Mouse (Mus musculus) adrenal gland, adult 8-10 months (tissue): ENCODE measurements around the gene Ttll8. TPM values are rescaled to one million over a fixed set of nuclear protein-coding genes. Genes with fewer than 3 reads are reported as not detected.

Source experiments
- DNase-seq: peaks from one replicate; pipeline ENCODE4 v3.0.0; 2022
- total RNA-seq, 4 experiments: library from RNA; stranded (reverse); gene quantifications; 2 replicates each; pipeline ENCODE4 v1.2.4; 2022

Ttll8 gene
- total RNA-seq, result not detected

GRCm38 (mm10) chr15:88954368-88955072 is at the start of gene Ttll8:
Gene Ttll8, minus strand, starts transcription at chr15:88954418.
- no peak for DNase-seq

GRCm38 (mm10) chr15:89001245-89001644 is 47.0 kb upstream of the Ttll8 start:
- no peak for DNase-seq

- no peak for DNase-seq
Measured at GRCm38 (mm10) chr15:89000367-89000766, 46.1 kb upstream of the Ttll8 start.

- DNase-seq, result no peak
Measured at GRCm38 (mm10) chr15:88999124-88999523, 44.9 kb upstream of the Ttll8 start.

GRCm38 (mm10) chr15:88998636-88999035 is 44.4 kb upstream of the Ttll8 start:
- no peak for DNase-seq

- no peak for DNase-seq
Measured at GRCm38 (mm10) chr15:88989236-88989635, 35.0 kb upstream of the Ttll8 start.

- DNase-seq, result no peak
Measured at GRCm38 (mm10) chr15:88982534-88983079, 28.4 kb upstream of the Ttll8 start, which contains the start of gene Mov10l1. Gene Mov10l1, plus strand, starts transcription at chr15:88982909.

- DNase-seq, result no peak
Measured at GRCm38 (mm10) chr15:88979138-88979446, 24.9 kb upstream of the Ttll8 start.

- no peak for DNase-seq
Measured at GRCm38 (mm10) chr15:88978281-88979137, 24.3 kb upstream of the Ttll8 start, which contains the start of gene Mlc1. Gene Mlc1, minus strand, starts transcription at chr15:88979007.

GRCm38 (mm10) chr15:88972300-88972699 is 18.1 kb upstream of the Ttll8 start:
- no peak for DNase-seq

- no peak for DNase-seq
Measured at GRCm38 (mm10) chr15:88964070-88964578, 9.9 kb upstream of the Ttll8 start.

- no peak for DNase-seq
Measured at GRCm38 (mm10) chr15:88957522-88957921, 3.3 kb upstream of the Ttll8 start.

- DNase-seq, result no peak
Measured at GRCm38 (mm10) chr15:88955342-88955741, 1.1 kb upstream of the Ttll8 start.

GRCm38 (mm10) chr15:88951246-88951645 is 3.0 kb downstream of the Ttll8 start:
- DNase-seq, result no peak

GRCm38 (mm10) chr15:88946851-88947250 is 7.4 kb downstream of the Ttll8 start:
- DNase-seq, result peak; percentile 61

- no peak for DNase-seq
Measured at GRCm38 (mm10) chr15:88943896-88944551, 10.2 kb downstream of the Ttll8 start.

- no peak for DNase-seq
Measured at GRCm38 (mm10) chr15:88942783-88943182, 11.4 kb downstream of the Ttll8 start.

- DNase-seq, result no peak
Measured at GRCm38 (mm10) chr15:88937291-88937650, 16.9 kb downstream of the Ttll8 start.

GRCm38 (mm10) chr15:88936619-88937290 is 17.5 kb downstream of the Ttll8 start:
- DNase-seq, result no peak

GRCm38 (mm10) chr15:88934141-88934540 is 20.1 kb downstream of the Ttll8 start:
- no peak for DNase-seq

- DNase-seq, result no peak
Measured at GRCm38 (mm10) chr15:88932667-88933066, 21.6 kb downstream of the Ttll8 start.

GRCm38 (mm10) chr15:88921992-88922310 is 32.3 kb downstream of the Ttll8 start:
- DNase-seq, result peak; percentile 61
